Mouse (Mus musculus) c-Kit-positive CD71-positive TER-119-positive erythroid progenitor cells, embryonic 14.5 days (primary cell): ENCODE measurements at regions not wholly inside any gene's neighbourhood (a gene's known extent, or its start where the extent isn't known, plus 50 kb on each side); places are given as distances from the start of the nearest gene placed in this dataset.

Experiments
- DNase-seq: peaks from one replicate; pipeline ENCODE4 v3.0.0-alpha.2; 2013; ENCODE audit warnings: low spot score

DNA sequence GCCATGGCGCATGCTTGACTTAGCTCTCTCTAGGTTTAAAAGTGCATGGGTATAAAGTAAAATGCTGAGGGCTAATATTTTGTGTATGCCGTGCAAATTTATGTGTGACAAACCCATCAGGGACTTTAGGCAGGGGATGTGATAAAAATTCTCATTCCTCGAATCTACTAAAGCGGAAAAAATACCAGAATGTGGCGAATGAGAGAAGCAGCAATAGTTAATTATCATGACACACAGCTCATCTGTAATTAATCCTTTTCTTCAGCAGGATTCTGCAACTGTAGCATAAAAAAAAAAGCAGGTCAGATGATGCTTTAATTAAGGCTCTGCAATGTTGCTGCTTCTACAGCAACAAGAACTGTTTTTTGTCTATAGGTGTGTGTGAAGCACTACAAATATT, 286.6 kb upstream of the Prkd1 start:
- no peak for DNase-seq

DNA sequence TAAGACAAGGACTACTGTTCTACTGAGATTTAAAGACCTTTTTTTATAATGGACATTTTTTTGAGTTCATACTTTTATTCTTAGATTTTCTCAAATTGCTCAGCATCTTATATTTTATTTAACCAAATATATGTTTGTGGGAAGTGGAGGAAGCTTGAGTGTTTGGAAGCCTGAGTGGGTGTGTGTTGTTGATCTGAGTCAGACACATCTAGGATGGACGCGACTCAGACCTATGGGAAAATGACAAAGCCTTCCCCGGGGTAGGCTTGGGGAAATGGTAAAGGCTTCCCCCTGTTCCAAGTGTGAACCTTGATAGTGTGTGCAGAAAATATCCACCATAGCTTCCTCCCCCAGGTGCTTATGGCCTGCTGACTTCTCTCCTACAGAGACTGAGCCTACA, 283.6 kb upstream of the Prkd1 start:
- DNase-seq: no peak

DNA sequence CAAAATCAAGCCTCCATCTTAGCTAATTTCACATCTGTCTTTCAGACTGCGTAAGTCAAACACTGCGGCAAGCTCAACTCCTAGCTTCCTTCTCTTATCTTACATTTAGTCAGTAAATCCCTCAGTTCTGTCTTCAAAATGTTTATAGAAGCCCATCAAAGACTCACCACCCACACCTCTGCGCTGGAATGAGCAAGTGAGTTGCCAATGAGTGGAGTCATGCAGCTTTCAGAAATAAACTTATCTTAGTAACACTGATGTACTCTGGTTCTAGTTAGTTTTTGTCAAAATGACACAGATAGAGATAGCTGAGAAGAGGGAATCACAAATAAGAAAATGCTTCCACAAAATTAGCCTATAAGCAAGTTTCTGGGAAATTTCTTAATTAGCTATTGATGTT, 280.7 kb upstream of the Prkd1 start:
- DNase-seq: no peak

DNA sequence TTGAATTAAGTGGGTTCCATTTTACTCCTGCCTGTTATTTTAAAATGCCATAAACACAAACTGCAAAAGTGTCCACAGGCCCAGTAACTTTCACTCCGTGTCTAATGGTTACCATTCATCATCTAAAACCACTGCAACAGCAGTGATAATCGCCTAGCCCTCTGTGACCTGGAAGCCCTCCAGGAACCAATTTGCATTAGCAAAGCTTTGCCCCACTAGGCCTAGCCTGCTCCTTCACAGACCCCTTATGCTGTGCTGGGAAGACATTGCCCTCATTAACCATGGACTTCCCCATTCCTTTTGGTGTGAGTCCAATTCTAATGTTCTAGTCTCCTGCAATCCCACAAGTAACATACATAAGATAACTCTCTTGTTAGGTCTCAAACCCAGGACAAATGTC, 277.3 kb upstream of the Prkd1 start:
- no peak for DNase-seq

DNA sequence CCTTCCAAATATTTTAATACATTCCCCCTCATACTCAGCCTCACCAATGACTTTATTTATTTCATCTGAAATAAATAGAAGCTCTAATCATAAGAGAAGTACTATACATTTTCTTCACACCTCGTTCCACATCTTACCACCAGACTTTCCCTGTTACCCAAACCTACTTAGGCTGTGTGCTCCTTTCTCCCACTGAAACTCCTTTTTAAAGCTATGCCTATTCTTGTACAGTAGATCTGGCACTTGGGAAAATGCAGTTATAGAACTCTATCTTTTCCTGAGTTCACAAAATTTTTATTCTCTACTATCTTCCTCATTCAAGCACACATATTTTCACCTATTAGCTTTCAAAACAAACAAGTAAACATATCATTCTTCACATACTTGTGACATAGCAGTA, 272.8 kb upstream of the Prkd1 start:
- no peak for DNase-seq

DNA sequence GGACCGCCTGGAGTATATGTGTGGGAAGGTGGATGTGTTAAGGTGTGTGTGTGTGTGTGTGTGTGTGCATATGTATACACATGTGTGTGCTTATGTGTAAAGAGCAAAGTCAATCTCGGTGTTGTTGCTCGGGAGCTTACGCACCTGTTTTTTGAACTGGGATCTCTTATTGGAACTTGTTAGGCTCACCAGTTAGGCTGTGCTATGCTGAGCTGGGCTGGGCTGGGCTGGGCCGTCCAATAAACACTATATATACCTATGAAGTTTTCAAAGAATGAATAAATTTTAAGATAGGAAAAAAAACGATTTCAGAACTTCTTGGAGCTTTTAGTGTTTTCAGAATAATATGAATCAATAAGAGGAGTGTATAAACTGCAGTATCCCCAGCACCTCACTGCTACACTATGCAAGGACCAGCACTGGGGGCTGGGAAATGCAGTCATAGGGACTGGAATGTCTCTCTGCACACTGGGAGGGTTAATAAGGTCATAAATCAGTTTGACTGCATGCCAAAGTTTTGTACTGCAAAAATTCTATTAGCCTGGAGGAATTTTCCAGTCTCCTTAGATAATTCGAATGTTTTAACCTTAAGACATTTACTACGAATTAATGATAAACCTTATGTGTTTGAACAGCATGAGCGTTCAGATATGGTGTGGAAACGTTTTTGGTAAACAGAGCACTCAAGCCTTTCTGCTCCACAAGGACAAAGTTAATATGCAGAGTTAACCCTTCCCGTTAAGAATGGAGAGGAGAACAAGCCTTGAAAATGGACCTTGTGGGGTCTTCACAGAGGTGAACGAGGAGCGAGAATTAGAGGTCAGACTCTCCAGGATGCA, 250.9 kb upstream of the Prkd1 start:
- DNase-seq: no peak

DNA sequence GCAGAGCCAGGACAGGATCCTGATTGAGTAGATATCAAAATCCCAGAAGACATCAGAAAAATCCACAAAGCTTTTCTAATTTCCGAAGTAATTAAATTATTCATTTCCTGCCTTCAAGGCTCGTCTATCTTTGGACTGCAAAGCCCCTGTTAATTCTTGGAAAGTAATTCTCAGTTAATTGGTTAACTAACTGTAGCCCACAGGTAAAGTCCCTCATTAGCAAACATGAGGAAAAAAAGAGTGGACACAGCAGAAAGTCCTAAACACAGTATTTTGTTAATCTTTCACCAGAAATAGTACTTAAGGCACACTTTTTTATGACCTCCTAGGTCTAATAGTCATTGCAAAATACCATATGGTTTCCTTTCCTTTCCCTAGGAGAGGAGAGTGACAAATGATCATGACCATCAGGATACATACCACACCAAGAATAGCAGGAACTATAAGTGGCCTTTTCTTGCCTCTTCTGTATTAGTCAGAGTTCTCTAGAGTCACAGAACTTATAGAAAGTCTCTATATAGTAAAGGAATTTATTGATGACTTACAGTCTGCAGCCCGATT, 248.8 kb upstream of the Prkd1 start:
- no peak for DNase-seq

DNA sequence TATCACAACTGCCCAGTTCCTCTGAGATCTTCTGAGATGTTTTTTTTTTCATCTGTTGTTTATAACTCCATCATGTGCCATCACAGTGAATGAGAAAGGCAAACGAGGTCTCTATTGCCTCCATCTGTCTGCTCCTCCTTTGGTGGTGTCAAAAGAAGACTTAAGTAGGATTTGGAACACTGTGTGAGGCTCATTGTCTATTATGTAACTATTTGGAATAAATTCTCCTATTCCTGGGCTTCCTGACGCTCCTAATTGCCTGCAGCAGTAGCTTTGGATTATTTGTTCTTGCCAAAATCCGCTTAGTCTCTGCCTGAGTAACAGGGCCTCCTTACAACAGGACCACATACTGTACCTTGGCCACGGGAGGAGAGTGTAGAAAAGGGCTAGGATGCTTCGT, 244.7 kb upstream of the Prkd1 start:
- no peak for DNase-seq

DNA sequence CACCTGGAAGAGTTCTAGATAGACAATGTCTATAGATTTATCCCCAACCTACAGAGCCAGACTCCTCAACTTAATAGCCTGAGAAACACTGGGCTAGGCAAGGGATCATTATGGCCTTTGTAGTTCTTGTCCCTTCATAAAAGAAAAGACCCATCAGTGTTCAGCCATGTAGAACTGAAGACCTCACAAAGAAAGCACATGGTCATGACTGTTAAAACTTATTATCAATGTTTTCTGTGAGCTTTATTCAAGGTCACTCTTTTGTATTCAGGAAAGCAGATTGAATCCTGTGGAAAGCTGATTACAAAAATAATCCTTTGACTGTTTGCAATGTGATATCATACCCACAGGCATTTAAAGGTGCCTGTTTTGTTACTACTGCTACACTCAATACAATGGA, 226.9 kb upstream of the Prkd1 start:
- no peak for DNase-seq

DNA sequence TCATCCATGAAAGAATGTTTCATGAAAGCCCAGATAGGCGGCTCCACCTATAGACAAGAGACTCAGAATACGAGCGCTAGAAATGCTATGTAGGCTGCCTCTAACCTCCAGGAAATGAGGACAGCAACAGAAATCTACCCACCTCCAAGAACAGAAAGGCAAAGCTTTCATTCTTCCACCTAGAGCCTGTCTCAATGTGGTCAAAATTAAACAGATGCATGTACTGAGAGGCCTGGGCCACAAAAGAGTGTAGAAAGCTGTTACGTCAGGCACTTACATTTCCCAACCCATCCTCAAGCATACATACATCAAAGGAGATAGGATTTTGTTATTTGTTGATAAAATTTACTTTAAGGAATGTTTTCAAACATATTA, 225.1 kb upstream of the Prkd1 start:
- no peak for DNase-seq

DNA sequence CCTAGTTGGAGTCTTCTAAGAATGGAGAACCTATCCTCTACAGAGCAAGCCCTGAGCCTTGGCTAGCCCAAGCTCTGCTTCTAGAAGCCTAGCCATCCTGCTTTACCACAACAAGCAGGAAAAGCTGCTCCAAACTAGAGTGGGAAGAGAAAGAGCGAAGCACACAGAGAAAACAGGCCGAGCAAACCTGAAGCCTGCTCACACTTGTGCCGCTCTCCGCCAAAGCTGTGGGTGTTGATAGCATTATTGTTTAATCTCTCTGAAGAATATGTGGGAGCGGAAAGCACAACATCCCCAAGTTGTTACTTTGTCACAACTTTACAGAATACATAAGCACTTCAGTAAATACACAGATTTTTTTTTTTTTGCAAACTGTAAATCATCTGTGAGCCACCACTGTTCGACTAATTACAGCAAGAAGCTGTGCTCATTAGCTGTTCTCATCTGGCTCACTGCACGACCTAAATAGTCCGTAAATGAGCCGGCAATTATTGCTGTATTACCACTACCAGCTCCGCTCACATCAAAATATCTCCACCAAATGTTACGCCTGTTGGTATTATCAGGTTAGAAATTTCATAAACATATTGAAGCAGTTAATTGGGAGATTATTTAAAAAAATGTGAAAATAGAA, 224.6 kb upstream of the Prkd1 start:
- no peak for DNase-seq

DNA sequence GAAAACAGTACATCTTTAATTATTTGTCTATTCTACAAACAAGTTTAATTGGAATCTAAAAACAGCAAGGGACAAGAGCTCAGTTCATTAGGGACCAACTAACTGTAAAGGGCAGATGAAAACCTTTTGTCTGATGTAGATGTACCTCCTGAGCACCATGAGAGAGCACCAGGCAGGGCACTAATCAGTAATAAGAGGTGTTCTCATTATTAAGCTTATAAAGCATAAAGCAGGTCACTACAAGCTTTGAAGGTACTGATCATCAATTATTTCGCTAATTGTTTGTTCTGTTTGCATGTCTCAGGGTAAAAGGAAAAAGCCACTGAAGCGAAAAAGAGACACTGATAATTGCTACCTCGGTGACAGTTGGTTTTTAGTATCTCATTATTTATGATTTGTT, 202.7 kb upstream of the Prkd1 start:
- no peak for DNase-seq

DNA sequence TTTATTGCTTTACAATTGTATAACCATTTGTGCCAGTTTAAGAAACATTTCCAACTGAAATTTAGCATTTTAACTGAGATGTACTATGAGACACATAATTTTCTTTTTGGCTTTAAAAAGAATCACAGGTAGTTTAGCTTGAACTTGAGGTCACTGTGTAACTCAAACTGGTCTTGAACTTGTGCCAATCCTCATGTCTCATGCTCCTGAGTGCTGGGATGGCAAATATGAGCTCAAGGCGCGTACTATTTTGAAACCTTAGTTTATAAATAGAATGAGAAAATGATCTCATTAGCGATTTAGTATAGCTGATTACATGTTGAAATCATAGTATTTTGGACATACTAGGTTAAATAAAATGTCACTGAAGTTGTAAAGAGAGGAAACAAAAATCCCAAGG, 199.1 kb upstream of the Prkd1 start:
- no peak for DNase-seq

DNA sequence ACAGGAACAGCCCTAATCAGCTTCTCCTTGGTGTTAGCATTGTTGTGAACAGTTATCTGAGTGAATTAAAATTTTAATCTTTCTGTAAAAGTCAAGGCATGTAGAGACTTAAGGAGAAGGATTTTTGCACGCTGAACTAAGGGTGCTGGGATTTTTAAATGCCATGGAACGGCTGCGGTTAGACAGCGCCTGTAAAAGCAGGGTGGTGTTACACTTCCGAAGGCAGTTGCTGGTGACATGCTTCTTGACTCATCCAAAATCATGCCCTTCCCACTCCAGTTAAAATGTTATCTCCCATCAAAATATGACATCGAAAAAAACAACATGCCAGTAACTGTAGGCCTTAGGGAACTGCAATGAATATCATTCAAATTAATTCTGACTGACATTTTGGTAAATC, 193.8 kb upstream of the Prkd1 start:
- no peak for DNase-seq

DNA sequence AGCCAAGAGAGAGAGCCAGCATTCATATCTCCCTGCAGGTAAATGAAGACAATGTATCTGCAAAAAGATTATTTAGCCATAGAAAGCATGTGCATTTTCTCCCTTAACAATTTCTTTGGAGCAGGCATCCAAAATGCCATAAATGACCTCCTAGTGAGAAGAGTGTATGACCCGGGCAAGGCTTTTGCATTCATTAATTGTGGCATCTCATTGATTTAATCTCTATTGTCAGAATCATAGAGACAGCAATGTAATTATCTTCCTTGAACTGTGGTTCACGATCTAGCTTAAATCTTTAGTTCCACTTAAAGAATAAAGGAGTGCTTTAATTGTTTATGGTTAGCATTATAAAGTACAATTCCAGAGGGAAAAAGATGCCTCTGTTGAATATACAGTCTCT, 190.5 kb upstream of the Prkd1 start:
- no peak for DNase-seq

DNA sequence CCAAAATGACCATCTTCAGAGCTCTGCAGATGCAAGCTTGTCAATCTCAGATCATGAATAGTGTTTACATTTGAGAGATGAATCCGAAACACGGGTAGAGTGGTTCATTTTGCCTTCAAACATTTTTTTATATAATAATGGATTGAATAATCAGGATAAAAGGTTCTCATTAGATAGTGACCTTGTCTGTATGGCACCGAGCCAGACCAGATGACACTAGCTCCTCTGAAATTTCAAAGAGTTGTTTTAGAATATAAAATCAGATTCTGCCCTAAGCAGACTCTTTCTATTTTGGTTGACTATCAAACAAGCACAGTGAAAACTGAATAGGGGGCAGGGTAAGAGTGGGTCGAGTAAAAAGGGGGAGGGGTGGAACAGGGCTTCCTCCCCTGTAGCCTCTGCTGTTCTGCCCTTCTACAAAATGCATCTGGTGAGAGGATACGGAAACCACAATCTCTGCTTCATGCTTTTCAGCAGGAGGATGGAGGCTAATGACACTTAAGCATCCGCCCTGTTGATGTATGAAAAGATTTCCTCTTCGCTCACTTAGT, 159.9 kb upstream of the Prkd1 start:
- no peak for DNase-seq

DNA sequence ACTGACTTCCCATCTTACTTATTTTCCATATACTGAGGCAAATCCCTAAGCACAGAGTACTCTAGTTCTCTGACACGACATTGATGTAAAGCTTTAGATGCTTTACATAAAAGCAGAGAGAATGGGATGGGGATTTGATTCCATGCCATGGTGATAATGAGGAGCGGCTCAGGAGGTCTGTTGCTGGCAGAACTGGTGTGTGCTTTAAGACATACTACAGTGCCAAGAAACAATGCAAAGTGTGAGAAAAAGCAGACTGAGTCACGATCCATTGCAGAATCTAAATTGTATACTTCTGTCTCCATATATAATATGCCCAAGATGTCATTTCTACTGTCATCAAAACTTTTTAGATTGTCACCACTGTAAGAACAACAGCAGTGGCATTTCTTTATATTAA, 155.5 kb upstream of the Prkd1 start:
- no peak for DNase-seq

DNA sequence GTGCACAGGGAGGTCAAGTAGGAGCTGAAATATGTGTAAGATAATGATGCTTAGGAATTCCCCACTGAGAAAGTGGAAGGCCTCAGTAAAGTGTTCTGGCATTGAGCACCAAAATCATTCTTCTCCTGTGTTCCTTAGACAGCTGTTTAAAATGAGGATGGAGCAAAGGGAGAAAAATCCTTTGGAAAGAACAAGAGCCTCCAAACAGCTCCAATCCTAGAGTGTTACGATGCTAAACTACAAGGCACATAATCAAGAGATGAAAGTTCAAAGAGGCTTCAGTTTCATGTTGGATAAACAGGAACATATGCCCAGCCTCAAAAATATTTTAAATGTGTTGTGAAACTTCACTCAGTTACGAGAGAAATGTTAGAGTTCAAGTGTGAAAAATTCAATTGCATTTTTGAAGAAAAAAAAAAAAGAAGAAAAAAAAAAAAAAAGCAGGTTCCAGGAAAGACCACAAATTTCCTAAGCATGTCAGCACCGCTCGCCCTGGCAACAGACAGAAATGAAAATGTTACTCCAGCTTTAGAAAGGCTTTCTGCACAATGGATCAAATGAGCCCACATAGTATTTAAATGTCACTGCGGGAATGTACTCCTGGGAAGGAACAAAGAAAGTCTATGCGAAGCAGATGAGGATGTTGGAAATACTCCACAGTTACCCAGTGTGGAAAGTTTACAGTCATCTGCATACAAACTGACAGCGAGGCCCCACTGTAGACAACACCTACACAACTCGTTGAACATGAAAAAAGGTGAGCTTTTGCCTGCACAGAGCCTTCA, 116.5 kb upstream of the Prkd1 start:
- no peak for DNase-seq

DNA sequence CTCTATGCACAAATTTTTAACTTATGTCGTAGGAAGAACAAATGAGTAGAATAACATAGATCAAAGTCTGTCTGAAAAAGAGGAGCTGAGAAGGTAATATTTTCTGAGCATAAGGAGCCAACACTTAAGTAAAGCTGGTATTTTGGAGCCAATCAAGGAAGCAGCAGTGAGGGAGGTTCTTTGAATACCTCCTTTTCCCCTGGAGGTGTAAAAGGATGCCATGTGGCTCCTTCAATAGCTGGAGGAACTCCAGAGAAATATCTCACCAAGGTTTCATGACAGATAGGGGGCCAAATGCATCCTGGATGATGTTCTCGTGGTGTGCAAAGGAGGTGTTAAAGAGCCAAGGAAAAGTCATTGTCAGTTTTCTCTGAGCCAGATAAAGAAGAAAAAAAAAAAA, 115.6 kb upstream of the Prkd1 start:
- DNase-seq: no peak

DNA sequence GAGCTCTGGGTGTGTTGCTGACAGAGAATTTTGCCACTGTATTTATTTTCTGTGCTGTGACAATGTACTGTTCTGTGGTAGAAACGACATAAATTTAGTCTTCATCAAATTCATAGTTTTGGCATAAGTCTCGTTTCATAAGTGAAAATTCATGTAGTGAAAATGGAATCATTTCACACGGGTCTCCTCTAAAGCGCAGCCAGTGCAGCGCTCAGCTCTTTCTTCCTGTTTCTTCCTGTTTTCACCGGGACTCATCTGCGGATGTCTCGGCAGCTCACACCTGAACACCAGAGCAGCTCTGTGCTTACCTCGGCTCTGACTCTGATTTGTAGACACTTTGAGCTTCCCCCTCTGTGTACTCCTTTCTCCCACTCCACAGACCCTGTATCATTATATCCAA, 85.2 kb upstream of the Prkd1 start:
- no peak for DNase-seq

DNA sequence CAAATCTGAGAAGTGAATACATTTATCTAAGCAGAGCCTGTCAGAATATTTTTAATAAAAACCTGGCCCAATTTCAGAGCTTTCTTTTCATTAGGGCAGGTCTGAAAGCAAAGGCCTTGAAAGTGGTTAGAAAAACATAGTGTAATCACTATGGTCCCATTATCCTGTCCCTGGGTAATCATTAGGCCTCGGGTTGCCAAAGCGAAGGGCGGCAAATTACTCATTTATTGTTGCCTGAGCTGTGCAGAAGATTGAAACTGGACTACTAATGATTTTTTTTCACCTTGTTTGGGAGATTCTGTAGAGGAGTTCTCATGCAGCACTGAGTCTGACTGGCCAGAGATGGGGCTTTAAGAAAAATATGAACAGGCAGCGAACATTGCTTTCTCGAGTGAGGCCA, 63.7 kb upstream of the Prkd1 start:
- no peak for DNase-seq

DNA sequence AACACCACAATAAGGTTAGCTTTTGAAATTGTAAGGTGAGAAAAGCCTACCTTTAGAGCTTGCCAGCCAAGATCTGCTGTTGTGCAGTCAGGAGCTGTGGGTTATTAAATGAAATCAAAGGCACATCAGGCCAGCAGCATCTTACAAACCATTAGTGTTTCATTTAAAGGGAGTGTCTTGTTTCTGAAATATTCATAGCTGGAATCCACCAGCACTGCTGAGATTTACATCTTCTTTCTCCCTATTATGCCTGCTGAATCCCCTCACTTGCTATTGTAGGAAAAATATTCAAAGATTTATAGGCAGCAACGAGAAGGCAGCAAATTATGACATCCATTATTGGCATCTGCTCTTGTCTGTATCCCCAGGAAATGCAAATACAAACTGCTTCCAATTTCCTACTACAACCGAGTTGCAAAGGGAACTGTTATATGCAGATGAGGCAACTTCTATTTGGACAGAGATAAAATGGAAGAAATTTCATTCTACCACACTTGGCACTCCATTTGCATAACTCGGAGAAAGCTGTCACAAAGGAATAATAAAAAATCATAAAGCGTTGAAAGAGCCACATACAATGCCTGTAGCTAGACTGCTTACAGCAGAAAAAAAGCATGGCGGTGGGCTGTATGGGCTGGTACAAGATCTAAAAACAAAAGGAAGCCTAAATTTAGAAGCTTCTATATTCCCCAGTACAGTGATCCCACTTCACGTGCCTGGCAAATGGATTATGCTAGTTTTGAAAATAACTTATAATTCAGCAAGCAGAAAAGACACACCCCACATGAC, 60.3 kb upstream of the Prkd1 start:
- no peak for DNase-seq
